ENCODE assay signal across 9 mouse cellular contexts in genomic region chrX:167105931-167106417, GRCm38 (mm10).
DNase-seq lines count a peak whose midpoint lies in the region; ATAC-seq lines count a peak whose summit lies in the region.
"Had no signal": no experiment of that assay in that cellular context is flagged by ENCODE, and none has a peak within 500 bp of the region (broad histone marks: within the 10 kb centered on the region; RNA-seq: fewer than 3 reads in every experiment).

No protein-coding gene starts in this region.

- H3K4me2 ChIP-seq in hindbrain, embryonic 16.5 days (ENCODE audit: low read length), result no peak overlapping the region
- peak overlapping the region; percentile 11; the same call in 1 of the 2 replicates for H3K4me2 ChIP-seq in midbrain, embryonic 11.5 days

- no peak overlapping the region for H3K4me3 ChIP-seq in hindbrain, embryonic 16.5 days (ENCODE audit: low read length)
- H3K4me3 ChIP-seq in midbrain, embryonic 11.5 days (ENCODE audit: low read depth, low read length), result no peak overlapping the region
- H3K4me3 ChIP-seq: megakaryocyte, embryonic 14.5 days had no signal

- 48% methylated on average over 11 of the region's 11 CpGs for WGBS in hindbrain, embryonic 16.5 days
- 31% methylated on average over 11 of the region's 11 CpGs for WGBS in midbrain, embryonic 11.5 days

- H3K9me3 ChIP-seq in hindbrain, embryonic 16.5 days (ENCODE audit: control insufficient read depth, low read length), result no peaks in the 10 kb centered on the region
- no peaks in the 10 kb centered on the region for H3K9me3 ChIP-seq in midbrain, embryonic 11.5 days (ENCODE audit: control insufficient read depth, low read length)
- H3K9me3 ChIP-seq: megakaryocyte, embryonic 14.5 days had no signal

- no peak overlapping the region for H3K9ac ChIP-seq in hindbrain, embryonic 16.5 days (ENCODE audit: low read depth, low read length)
- no peak overlapping the region for H3K9ac ChIP-seq in midbrain, embryonic 11.5 days (ENCODE audit: low read length)

- H3K4me1 ChIP-seq in hindbrain, embryonic 16.5 days (ENCODE audit: control insufficient read depth, insufficient read depth, low read depth, low read length), result 0 out of 2 replicates have a peak, but pooled peaks cover 3% of the 10 kb centered on the region
- peaks cover 8% of the 10 kb centered on the region; the same call in 1 of the 2 replicates for H3K4me1 ChIP-seq in midbrain, embryonic 11.5 days (ENCODE audit: control insufficient read depth, insufficient read depth, low read length)

- DNase-seq in gastrocnemius, adult 18-20 months (ENCODE audit: low spot score), result peak; percentile 11
- DNase-seq in gastrocnemius, postnatal 10 days, result no peak
- DNase-seq in NIH3T3 (ENCODE audit: low read depth), result peak; percentile 2
- DNase-seq in midbrain, embryonic 11.5 days (ENCODE audit: low spot score, missing footprints), result no peak
- no peak for DNase-seq in ovary, postnatal 36 days (ENCODE audit: low spot score)
- DNase-seq in kidney, adult 18-20 months, result no peak
- no peak for DNase-seq in kidney, postnatal 25 days

- peak; percentile 48 for ATAC-seq in hindbrain, embryonic 16.5 days
- peak; percentile 74 for ATAC-seq in midbrain, embryonic 11.5 days (ENCODE audit: low FRiP score)

- H3K27ac ChIP-seq in hindbrain, embryonic 16.5 days (ENCODE audit: low read depth, low read length), result no peak overlapping the region
- peak overlapping the region; percentile 35; the same call in 1 of the 2 replicates for H3K27ac ChIP-seq in midbrain, embryonic 11.5 days (ENCODE audit: low read depth, low read length)

- no peaks in the 10 kb centered on the region for H3K36me3 ChIP-seq in hindbrain, embryonic 16.5 days (ENCODE audit: control insufficient read depth, insufficient read depth, low read length)
- H3K36me3 ChIP-seq in midbrain, embryonic 11.5 days (ENCODE audit: control insufficient read depth, insufficient read depth, low read length), result no peaks in the 10 kb centered on the region

- peaks cover 9% of the 10 kb centered on the region for H3K27me3 ChIP-seq in hindbrain, embryonic 16.5 days (replicated peaks; ENCODE audit: control insufficient read depth, insufficient read depth, low read length)
- H3K27me3 ChIP-seq in midbrain, embryonic 11.5 days (ENCODE audit: control insufficient read depth, insufficient read depth, low read length), result peaks cover 33% of the 10 kb centered on the region
- H3K27me3 ChIP-seq: megakaryocyte, embryonic 14.5 days had no signal

Comparison
In these comparisons a context has a peak if more than half of its experiments do, and no peak if none do; other contexts are left out.
1. DNase-seq: peak in gastrocnemius, adult 18-20 months (single experiment) and NIH3T3 (single experiment); none in gastrocnemius, postnatal 10 days (single experiment), midbrain, embryonic 11.5 days (single experiment), ovary, postnatal 36 days (single experiment), kidney, adult 18-20 months (single experiment) and kidney, postnatal 25 days (0 of 2).